Mouse (Mus musculus) heart, postnatal 10 days (tissue): ENCODE measurements around the gene Tecta. TPM values are rescaled to one million over a fixed set of nuclear protein-coding genes. Genes with fewer than 3 reads are reported as not detected.

Source experiments
- DNase-seq, 2 experiments: peaks; one replicate each; pipeline ENCODE4 v3.0.0; 2021
- intact Hi-C: fragments of 180-260 bp; cut with DNase I; formaldehyde crosslinking; loops from one replicate; pipeline ENCODE4 v1.15.1; 2025
- total RNA-seq, 2 experiments: library from RNA; stranded (reverse); gene quantifications; 2 replicates each; pipeline ENCODE4 v1.2.3; 2021

Gene Tecta
- total RNA-seq: under 1 TPM; 0.19 to 0.22 TPM

- no peak for DNase-seq
- intact Hi-C loops: no loop called here
Observed at GRCm38 (mm10) chr9:42399829-42400228, at the start of gene Tecta. Tecta (minus strand) TSS chr9:42399929.

DNA sequence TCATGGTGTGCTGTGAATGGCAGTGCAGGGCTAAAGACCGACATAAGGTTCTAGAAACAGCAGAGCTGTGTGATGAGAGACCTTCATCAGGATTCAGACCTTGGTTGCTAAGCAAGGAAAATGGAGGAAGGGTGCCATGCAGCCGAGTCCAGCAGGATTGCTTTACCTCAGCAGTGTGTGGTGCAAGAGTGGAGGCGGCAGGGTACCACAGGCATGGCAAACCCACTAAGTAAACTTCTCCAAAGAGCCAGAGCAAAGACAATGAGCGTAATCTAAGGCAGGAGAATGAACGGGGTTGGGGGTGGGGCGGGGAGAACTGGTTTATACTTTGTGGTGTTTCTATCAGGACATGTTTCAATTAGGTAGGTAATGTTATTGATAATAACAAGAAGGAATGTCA lies 49.3 kb upstream of the Tecta start:
- no peak for DNase-seq
- intact Hi-C loops: no loop called here

DNA sequence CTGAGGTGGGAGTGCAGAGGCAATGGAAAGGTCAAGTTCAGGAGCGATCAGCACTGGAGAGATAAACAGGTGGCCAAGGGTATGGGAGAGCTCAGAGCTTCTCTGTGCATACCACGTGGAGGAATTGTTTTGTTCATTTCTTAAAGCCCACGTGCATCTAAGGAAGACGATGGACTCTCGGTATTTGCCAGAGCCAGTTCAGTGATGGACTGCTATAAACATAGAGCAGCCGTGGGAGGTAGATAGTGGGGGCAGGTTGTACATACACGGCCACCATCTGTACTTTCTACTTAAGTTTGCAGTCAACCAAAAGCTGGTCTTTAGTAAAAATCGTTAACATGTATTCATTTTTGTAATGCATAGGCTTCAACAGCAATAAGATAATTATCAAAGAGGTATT lies 42.4 kb upstream of the Tecta start:
- intact Hi-C loops: no loop called here
- no peak for DNase-seq

DNA sequence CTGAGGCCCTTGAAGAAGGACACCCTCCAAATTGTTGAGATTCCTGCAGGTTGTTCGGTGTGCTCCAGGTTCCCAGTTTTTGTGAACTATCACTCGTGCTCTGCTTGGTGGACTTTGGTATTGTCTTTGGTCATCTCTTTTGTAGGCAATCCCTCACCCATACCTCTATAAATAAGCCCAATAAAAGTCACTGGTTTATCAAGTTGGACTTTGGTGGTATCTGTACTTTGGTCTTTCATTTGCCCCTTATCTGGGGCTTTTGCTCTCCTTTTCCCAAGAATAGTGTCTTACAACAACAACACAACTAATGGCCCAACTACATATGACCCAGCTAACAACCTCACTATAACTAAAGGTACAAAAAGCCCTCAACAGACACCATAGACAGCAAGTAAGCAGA lies 41.5 kb upstream of the Tecta start:
- intact Hi-C loops: no loop called here
- no peak for DNase-seq

GRCm38 (mm10) chr9:42439446-42439845 lies 39.7 kb upstream of the Tecta start:
- DNase-seq: no peak
- intact Hi-C loops: no loop called here

DNA sequence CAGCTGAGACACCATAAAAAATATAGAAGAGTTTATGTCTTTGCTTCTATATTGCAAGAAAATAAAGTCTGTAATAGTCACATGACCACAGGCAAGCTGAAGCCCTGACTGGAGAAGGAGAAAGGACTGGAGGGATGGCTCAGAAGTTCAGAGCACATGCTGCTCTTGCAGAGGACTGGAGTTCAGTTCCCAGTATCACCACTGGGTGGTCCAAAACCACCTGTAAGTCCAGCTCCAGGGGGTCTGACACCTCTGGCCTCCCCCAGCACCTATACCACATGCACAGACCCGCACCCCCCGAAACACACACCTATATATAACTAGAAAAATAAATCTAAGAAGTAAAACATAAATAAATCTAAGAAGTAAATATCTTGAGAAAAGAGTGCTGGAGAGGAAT lies 32.4 kb upstream of the Tecta start:
- peak in 1 of 2 experiments; percentile 9 for DNase-seq
- intact Hi-C loops: no loop called here

GRCm38 (mm10) chr9:42431606-42432005 lies 31.9 kb upstream of the Tecta start:
- intact Hi-C loops: no loop called here
- DNase-seq: no peak

GRCm38 (mm10) chr9:42428060-42428924 lies 28.6 kb upstream of the Tecta start:
- DNase-seq: peak; percentile 27 to 29
- intact Hi-C loops: no loop called here

DNA sequence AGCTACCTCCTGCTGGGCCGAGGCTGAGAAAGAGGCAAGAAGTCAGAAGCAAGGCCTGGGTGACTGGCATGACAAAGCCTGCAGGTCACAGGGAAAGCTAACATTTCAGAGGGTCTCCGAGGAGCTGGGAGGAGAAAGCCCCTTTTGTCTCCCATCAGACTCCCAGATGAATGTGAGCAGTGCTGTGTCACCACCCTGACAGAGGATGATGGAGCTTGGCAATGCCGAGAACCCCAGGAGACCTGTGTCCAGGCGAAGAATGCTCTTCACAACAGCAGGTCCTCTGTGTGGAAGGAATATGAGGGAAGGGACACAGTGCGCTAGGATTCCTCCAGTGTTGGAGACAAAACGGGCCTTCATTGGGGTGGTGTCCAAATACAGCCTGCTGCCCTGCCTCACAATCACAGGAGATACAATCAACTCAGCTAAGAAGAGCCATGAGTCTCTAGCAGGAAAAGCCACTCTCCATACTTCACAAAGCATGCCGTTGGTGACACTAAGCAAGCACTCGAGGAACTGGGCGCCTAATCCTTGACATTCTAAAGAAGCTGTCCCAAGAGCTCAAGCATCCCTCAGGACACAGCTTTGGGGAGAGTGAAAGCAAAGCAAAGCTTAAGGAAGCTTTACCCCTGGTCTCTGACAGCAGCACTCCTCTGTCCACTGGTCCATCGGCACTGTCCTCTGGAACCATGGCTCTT lies 27.1 kb upstream of the Tecta start:
- DNase-seq: no peak
- intact Hi-C loops: no loop called here

GRCm38 (mm10) chr9:42423649-42424048 lies 23.9 kb upstream of the Tecta start:
- intact Hi-C loops: no loop called here

DNA sequence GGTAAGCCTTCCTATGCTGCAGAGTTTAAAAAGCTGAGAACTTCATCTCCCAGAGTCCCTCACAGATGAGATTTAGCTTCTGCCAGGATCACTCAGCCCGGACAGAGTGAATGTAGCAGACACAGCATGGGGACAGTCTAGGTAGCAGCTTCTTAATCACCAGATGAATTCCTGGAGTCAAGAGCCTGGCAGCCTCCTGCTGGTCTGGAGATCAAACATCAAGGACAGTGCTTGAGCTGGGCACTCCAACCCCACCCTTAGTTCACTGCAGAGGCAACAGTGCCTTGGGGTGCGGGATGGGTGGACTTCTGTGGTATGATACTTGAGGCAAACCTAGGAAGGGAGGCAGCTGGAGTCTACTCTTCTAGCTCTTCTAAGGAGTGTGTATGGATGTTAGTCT lies 20.0 kb upstream of the Tecta start:
- intact Hi-C loops: no loop called here
- no peak for DNase-seq

More at GRCm38 (mm10) chr9:42423649-42424048, 23.9 kb upstream of the Tecta start:
- DNase-seq: no peak

- no peak for DNase-seq
- intact Hi-C loops: no loop called here
Observed at GRCm38 (mm10) chr9:42418786-42419185, 19.1 kb upstream of the Tecta start.

DNA sequence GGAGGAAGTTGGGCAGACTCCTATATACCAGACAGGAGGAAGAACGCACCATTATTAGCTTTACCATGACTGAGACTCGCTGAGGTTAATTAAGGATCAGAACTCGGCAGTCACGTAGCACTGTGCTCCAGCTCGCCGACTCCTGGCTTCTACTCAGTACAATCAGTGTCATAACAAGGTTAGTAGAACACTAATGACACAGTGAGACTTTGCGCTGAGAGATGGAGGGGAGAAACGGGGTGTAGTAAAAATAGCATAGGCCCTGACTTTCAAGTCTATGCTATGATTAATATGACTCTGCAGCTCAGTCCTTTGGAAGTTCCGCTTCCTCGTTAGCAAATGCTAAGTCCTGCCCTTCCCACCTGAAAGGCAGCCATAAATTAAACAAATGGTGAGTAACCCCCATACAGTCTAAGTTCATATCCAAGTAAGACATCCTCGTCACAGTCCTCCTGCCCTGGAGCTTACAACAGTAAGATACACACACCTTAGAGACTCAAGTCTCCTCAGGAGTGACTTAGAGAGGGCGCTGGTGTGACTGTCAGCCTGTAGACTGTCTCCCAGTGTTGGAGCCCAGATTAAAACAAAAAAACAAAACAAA lies 17.7 kb upstream of the Tecta start:
- peak; percentile 27 to 54 for DNase-seq
- intact Hi-C loops: no loop called here

GRCm38 (mm10) chr9:42415184-42415583 lies 15.5 kb upstream of the Tecta start:
- DNase-seq: no peak
- intact Hi-C loops: no loop called here

DNA sequence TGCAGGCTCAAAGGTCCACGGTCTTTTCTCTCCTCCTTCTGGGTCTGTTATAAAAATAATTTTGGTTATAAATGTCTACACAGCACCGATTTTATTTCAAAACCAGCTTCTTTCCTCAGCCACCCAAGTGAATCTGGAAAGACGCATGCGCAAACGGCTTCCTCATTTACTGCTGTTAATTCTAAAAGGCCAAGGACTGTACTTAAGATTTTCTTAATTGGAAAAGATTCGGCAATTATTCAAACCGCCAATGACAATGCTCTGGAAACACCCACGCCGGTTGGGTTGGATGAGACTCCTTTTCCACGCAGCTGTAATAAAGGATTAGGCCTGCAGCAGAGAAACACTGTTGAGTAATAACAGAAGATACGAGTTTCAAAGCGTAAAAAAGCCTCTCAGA lies 13.6 kb upstream of the Tecta start:
- intact Hi-C loops: no loop called here
- DNase-seq: no peak

DNA sequence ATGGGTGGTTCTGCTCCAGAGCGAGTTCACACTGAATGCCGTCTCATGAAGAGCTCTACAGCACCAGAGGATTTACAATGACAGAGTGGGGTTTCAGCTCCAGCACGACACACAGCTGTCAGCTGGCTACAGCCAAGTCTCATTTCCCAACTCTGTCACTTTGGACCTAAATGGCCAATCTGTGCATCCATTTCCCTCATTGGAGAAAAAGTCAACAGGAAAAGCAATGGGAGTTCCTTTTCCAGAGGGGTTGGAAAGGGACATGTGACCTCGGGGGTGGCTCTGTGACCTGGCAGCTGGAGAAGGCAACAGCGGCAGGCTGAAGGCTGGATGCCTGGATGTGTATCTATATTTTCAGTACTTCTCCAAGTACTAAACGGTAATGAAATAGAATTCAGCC lies 11.6 kb upstream of the Tecta start:
- intact Hi-C loops: no loop called here
- peak; percentile 26 to 28 for DNase-seq

DNA sequence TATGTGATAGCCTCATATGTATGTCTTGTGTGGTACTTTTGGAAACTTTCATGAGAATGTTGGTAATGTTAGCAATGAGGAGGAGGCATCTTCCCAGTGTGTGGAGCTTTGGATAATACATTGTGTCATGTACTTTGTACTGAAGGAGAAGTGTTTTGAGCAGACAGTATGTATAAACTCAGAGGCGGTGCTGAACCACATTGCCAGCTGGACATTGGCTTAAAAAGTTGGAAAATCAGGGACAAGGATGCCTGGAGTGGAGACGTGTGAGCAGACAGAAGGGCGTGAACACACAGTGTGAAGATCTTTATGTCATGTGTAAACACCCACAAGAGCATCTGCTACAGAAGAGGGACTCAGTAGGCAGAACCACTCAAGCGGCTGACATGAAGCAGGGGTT lies 6.0 kb upstream of the Tecta start:
- no peak for DNase-seq
- intact Hi-C loops: no loop called here

DNA sequence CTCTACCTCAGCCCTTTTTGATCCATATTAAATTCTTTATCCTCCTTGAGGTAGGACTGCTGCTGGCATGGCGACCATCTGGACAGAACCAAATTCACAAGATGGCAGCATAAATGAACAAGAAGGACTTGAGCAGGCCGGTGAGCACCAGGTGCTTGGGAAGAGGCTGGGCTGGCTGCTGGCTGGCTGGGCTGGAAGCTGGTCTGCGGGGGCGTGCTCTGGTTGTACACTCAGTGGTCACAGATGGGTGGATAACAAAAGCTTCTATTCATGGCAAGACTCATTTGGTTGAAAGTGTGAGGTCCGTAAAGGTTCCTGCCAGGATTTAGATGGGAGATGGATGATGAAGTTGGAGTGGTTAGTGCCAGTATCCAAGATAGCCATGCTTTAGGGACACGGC lies 1.8 kb upstream of the Tecta start:
- no peak for DNase-seq
- intact Hi-C loops: no loop called here

DNA sequence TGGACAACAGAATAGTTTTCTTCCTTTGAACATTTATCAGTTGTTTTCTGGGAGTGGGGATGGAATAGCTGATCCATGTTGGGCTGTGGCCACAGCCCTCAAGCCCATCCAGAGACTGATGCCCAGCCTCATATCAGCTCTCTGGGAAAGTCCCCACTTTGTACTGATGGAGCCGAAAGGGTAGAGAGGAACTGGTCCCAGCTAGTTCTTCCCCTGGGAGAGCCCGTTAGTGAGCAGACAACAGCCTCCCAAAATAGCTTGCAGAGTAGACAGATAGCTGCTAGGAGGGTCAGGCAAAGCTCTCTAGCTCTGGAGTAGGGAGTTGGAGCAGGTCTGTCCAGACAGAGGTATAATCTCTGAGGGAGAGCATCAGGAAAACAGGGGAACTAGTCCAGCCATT lies 3.6 kb downstream of the Tecta start:
- intact Hi-C loops: no loop called here
- DNase-seq: peak; percentile 33 to 36

DNA sequence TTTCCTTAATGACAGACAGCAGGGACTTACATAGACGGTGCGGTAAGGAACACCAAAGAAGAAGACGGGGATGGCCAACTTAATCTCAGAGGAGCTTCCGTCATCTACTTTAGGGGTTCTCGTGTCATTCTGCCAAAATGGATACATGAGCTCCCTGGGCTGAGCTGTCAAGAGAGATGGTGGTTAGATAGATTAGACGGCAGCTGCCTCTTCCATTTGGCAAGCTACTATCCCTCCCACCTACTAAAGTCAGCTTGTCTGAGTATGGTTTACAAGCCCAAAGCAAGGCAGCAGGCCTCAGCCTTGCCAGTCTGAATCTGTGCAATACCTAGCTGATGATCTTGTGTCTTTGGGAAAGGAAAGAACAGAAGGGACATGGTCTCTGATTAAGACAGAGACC lies 4.8 kb downstream of the Tecta start:
- intact Hi-C loops: no loop called here

DNA sequence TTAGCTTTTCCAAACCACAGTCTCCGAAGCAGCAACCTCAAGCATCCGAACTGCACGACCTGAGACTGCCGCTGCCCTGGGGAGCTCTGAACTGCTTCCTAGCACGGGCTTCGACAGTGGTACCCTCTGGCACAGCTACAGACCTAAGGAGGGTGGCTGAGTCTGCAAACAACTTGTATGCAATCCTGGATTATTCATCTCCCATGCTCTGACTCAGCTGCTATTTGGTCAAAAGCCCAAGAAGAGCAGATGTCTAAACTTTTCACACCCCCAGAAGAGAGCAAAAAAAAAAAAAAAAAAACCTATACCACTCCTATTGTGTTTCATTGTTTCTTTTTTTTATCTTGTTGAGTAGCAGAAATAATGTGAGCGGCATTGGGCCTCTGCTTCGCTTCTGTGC lies 5.4 kb downstream of the Tecta start:
- no peak for DNase-seq
- intact Hi-C loops: no loop called here

More for the DNA sequence above, 4.8 kb downstream of the Tecta start:
- no peak for DNase-seq

- DNase-seq: peak; percentile 27
- intact Hi-C loops: no loop called here
Observed at GRCm38 (mm10) chr9:42392927-42393326, 6.8 kb downstream of the Tecta start.
